Mouse (Mus musculus): ENCODE measurements around the gene Kank4. TPM values are rescaled to one million over a fixed set of nuclear protein-coding genes. Genes with fewer than 3 reads are reported as not detected.
"Not testable (repeated sequence)": the region's sequence is repeated elsewhere in the genome, so short reads cannot be mapped to it uniquely, and the experiment has no call there.

The Kank4 gene
- polyA plus RNA-seq, 1 experiment from 2014 or later, result 0.84 TPM

DNA sequence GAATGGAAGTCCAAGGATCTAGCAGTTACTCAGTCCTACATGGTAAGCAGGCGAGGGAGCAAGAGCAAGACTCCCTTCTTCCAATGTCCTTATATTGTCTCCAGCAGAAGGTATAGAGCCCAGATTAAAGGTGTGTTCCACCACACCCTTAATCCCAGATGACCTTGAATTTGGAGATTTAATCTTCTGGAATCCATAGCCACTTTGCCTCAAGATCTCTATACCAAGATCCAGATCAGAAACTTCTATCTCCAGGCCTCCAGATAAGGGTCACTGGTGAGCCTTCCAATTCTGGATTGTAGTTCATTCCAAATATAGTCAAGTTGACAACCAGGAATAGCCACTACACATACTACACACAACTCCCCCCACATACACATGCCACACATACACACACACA, 6.4 kb upstream of the Kank4 start, which contains the start of gene I0C0044D17Rik:
Gene I0C0044D17Rik, minus strand, starts transcription at position 101 of the 400 bp plus-strand sequence.
- WGBS, result 86% methylated on average over 1 of the region's 1 CpGs
- H3K27me3 ChIP-seq (ENCODE audit: control insufficient read depth, insufficient read depth, low read length); H3K36me3 ChIP-seq (ENCODE audit: control insufficient read depth, insufficient read depth, low read length); H3K4me1 ChIP-seq (ENCODE audit: control insufficient read depth in 2 of 2, insufficient read depth in 2 of 2, low read length in 2 of 2); H3K9ac ChIP-seq (ENCODE audit: low read length); H3K4me2 ChIP-seq (ENCODE audit: low read length); ATAC-seq (ENCODE audit: insufficient number of reproducible peaks, insufficient read depth, low FRiP score, low read depth); H3K27ac ChIP-seq (replicated peaks in 1 of 2; ENCODE audit: control insufficient read depth in 1 of 2, insufficient read depth in 1 of 2, low read depth in 2 of 2, low read length in 2 of 2); H3K4me3 ChIP-seq (ENCODE audit: control insufficient read depth in 1 of 2, insufficient read depth in 1 of 2, low read depth in 1 of 2, low read length in 2 of 2); H3K9me3 ChIP-seq (ENCODE audit: control insufficient read depth, low read length): not testable (repeated sequence)

DNA sequence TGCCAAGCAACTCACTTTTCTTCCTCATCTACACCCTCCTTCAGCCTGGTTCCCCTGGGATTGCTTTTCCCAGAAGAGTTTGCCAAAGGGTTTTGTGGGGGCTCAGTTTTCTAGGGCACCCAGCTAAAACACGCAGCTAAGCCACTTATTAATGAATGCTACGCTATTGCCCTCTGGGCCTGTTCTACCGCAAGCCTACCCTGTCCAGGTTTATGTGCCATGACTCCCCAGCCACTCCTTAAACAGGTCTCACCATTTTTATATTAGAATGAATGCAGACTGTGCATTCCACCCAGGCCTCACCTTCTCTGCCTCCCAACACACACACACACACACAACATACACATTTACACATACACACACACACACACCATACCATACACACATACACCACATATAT, 5.7 kb upstream of the Kank4 start:
- Histone ChIP-seq H3K9ac (ENCODE audit: low read length) (no peak overlapping the region), H3K4me1 (ENCODE audit: control insufficient read depth in 2 of 2, insufficient read depth in 2 of 2, low read length in 2 of 2) (peaks cover 2% of the 10 kb centered on the region in 2 experiments; a peak in 2 of 4 replicates), H3K4me2 (ENCODE audit: low read length) (no peak overlapping the region), H3K27me3 (ENCODE audit: control insufficient read depth, insufficient read depth, low read length) (peaks cover 16% of the 10 kb centered on the region), H3K4me3 (ENCODE audit: control insufficient read depth in 1 of 2, insufficient read depth in 1 of 2, low read depth in 1 of 2, low read length in 2 of 2) (no peak overlapping the region), H3K36me3 (ENCODE audit: control insufficient read depth, insufficient read depth, low read length) (no peaks in the 10 kb centered on the region), H3K9me3 (ENCODE audit: control insufficient read depth, low read length) (no peaks in the 10 kb centered on the region), H3K27ac (replicated peaks in 1 of 2; ENCODE audit: control insufficient read depth in 1 of 2, insufficient read depth in 1 of 2, low read depth in 2 of 2, low read length in 2 of 2) (no peak overlapping the region)
- WGBS, result 89% methylated on average over 3 of the region's 3 CpGs
- ATAC-seq (ENCODE audit: insufficient number of reproducible peaks, insufficient read depth, low FRiP score, low read depth), result no peak

DNA sequence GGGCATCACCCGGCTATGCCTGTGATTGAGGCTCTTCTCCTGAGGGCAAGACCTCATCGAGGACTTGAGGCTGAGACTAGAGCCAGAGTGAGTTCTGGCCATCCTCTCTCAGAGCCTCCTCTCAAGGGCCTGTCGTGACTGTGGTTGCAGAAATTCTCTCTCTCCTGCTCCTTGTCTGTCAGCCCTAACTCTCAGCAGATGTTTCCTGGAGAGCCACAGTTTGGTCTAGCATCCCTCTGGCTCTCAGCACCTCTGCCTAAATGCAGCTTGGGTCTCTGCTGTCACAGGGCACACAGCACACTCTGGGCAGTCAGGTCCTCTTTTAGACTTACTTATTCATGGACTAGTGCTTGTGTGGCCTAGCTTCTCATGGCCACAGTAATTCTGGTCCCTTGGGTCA, 5.1 kb upstream of the Kank4 start:
- H3K27ac ChIP-seq (replicated peaks in 1 of 2; ENCODE audit: control insufficient read depth in 1 of 2, insufficient read depth in 1 of 2, low read depth in 2 of 2, low read length in 2 of 2), result no peak overlapping the region
- WGBS, result 51% methylated on average over 3 of the region's 3 CpGs
- no peak overlapping the region for H3K4me3 ChIP-seq (ENCODE audit: control insufficient read depth in 1 of 2, insufficient read depth in 1 of 2, low read depth in 1 of 2, low read length in 2 of 2)
- H3K9me3 ChIP-seq (ENCODE audit: control insufficient read depth, low read length), result no peaks in the 10 kb centered on the region
- H3K9ac ChIP-seq (ENCODE audit: low read length), result no peak overlapping the region
- peaks cover 4 to 5% of the 10 kb centered on the region in 2 experiments; a peak in 3 of 4 replicates for H3K4me1 ChIP-seq (ENCODE audit: control insufficient read depth in 2 of 2, insufficient read depth in 2 of 2, low read length in 2 of 2)
- no peaks in the 10 kb centered on the region for H3K36me3 ChIP-seq (ENCODE audit: control insufficient read depth, insufficient read depth, low read length)
- H3K27me3 ChIP-seq (ENCODE audit: control insufficient read depth, insufficient read depth, low read length), result peaks cover 18% of the 10 kb centered on the region
- H3K4me2 ChIP-seq (ENCODE audit: low read length), result no peak overlapping the region
- no peak for ATAC-seq (ENCODE audit: insufficient number of reproducible peaks, insufficient read depth, low FRiP score, low read depth)

DNA sequence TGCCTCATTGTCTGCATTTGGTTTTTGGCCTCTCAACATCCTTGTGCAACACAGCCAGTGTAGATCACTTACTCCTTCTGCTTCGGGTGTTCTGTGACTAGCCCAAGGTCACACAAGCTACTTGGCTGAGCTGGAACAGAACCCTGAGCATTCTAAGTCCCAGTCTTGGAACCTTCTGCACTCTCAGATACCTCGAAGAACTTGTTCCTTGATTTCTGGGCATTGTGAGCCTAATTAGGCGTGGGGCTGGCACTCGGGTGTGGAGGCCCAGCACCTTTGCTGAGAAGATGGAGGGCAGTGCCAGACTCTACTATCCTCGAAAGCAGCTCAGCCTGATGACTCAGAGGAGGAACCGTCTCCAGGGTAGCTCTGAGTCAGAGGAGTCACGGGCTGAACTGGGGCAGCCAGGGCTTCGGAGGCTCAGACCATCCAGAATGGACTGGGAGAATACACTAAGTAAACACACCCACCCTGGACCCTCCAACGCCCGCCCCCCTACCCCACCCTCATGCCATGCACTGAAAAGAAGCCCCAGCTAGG, 1.9 kb upstream of the Kank4 start:
- ATAC-seq (ENCODE audit: insufficient number of reproducible peaks, insufficient read depth, low FRiP score, low read depth), result no peak
- no peak overlapping the region for H3K27ac ChIP-seq (replicated peaks in 1 of 2; ENCODE audit: control insufficient read depth in 1 of 2, insufficient read depth in 1 of 2, low read depth in 2 of 2, low read length in 2 of 2)
- H3K4me3 ChIP-seq (ENCODE audit: control insufficient read depth in 1 of 2, insufficient read depth in 1 of 2, low read depth in 1 of 2, low read length in 2 of 2), result no peak overlapping the region

DNA sequence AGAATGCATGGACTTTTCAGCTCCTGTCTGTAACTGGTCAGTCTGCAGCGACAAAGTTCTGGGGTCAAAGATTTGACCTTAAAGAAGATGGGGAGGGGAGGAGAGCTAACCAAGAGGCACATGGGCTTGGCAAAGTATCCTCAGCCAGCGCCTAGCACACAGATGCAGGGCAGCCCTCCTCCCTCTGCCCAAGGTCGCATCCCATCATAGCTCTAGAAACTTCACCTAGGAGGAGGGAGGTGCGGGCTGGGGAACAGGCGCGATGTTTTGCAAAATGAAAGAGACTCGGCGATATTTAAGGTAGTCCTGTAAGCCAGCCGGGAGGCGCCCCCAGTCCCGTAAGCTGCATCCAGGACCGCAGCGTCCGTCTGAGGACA, 542 bp downstream of the Kank4 start:
- H3K9ac ChIP-seq (ENCODE audit: low read length), result peak overlapping the region; percentile 78
- no peaks in the 10 kb centered on the region for H3K36me3 ChIP-seq (ENCODE audit: control insufficient read depth, insufficient read depth, low read length)
- WGBS, result 3% methylated on average over 14 of the region's 14 CpGs
- H3K4me1 ChIP-seq (ENCODE audit: control insufficient read depth in 2 of 2, insufficient read depth in 2 of 2, low read length in 2 of 2), result peaks cover 4 to 5% of the 10 kb centered on the region in 2 experiments; a peak in 3 of 4 replicates
- peak overlapping the region; percentile 78 for H3K4me3 ChIP-seq (ENCODE audit: control insufficient read depth in 1 of 2, insufficient read depth in 1 of 2, low read depth in 1 of 2, low read length in 2 of 2)
- H3K27ac ChIP-seq (replicated peaks in 1 of 2; ENCODE audit: control insufficient read depth in 1 of 2, insufficient read depth in 1 of 2, low read depth in 2 of 2, low read length in 2 of 2), result no peak overlapping the region
- peak overlapping the region; percentile 99 for H3K4me2 ChIP-seq (ENCODE audit: low read length)
- peaks cover 31% of the 10 kb centered on the region for H3K27me3 ChIP-seq (ENCODE audit: control insufficient read depth, insufficient read depth, low read length)
- H3K9me3 ChIP-seq (ENCODE audit: control insufficient read depth, low read length), result no peaks in the 10 kb centered on the region
- ATAC-seq (ENCODE audit: insufficient number of reproducible peaks, insufficient read depth, low FRiP score, low read depth), result peak; percentile 5; the same call in 1 of the 2 replicates

More for the DNA sequence above, 1.9 kb upstream of the Kank4 start:
- Histone ChIP-seq H3K9ac (ENCODE audit: low read length) (no peak overlapping the region), H3K9me3 (ENCODE audit: control insufficient read depth, low read length) (no peaks in the 10 kb centered on the region), H3K27me3 (ENCODE audit: control insufficient read depth, insufficient read depth, low read length) (peaks cover 31% of the 10 kb centered on the region), H3K4me1 (ENCODE audit: control insufficient read depth in 2 of 2, insufficient read depth in 2 of 2, low read length in 2 of 2) (peaks cover 4 to 5% of the 10 kb centered on the region in 2 experiments; a peak in 3 of 4 replicates), H3K4me2 (ENCODE audit: low read length) (no peak overlapping the region), H3K36me3 (ENCODE audit: control insufficient read depth, insufficient read depth, low read length) (no peaks in the 10 kb centered on the region)
- 71% methylated on average over 10 of the region's 10 CpGs for WGBS

DNA sequence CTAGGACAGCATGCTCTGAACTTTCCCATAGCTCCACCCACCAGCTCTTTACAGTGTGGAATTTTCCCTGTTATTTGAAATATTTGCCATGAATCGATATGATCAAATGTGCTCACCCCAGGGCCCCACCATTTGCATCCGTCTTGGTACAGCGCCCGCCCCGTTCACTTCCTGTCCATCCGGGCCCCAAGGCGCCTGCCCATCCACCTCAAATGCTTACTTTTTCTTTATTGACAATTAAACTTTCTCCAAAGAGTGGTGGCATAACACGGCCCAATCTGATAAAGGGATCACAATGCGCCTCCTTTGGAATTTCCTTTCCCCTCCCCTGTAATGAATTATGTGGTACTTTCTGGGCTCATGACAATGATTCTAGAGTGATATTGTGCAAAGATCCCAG, 11.0 kb downstream of the Kank4 start:
- WGBS, result 80% methylated on average over 9 of the region's 9 CpGs
- Histone ChIP-seq H3K36me3 (ENCODE audit: control insufficient read depth, insufficient read depth, low read length) (no peaks in the 10 kb centered on the region), H3K9ac (ENCODE audit: low read length) (no peak overlapping the region), H3K4me2 (ENCODE audit: low read length) (no peak overlapping the region), H3K4me3 (ENCODE audit: control insufficient read depth in 1 of 2, insufficient read depth in 1 of 2, low read depth in 1 of 2, low read length in 2 of 2) (no peak overlapping the region), H3K27ac (replicated peaks in 1 of 2; ENCODE audit: control insufficient read depth in 1 of 2, insufficient read depth in 1 of 2, low read depth in 2 of 2, low read length in 2 of 2) (no peak overlapping the region), H3K27me3 (ENCODE audit: control insufficient read depth, insufficient read depth, low read length) (no peaks in the 10 kb centered on the region), H3K9me3 (ENCODE audit: control insufficient read depth, low read length) (no peaks in the 10 kb centered on the region), H3K4me1 (ENCODE audit: control insufficient read depth in 2 of 2, insufficient read depth in 2 of 2, low read length in 2 of 2) (peaks cover 8 to 10% of the 10 kb centered on the region in 2 experiments)
- no peak for ATAC-seq (ENCODE audit: insufficient number of reproducible peaks, insufficient read depth, low FRiP score, low read depth)

DNA sequence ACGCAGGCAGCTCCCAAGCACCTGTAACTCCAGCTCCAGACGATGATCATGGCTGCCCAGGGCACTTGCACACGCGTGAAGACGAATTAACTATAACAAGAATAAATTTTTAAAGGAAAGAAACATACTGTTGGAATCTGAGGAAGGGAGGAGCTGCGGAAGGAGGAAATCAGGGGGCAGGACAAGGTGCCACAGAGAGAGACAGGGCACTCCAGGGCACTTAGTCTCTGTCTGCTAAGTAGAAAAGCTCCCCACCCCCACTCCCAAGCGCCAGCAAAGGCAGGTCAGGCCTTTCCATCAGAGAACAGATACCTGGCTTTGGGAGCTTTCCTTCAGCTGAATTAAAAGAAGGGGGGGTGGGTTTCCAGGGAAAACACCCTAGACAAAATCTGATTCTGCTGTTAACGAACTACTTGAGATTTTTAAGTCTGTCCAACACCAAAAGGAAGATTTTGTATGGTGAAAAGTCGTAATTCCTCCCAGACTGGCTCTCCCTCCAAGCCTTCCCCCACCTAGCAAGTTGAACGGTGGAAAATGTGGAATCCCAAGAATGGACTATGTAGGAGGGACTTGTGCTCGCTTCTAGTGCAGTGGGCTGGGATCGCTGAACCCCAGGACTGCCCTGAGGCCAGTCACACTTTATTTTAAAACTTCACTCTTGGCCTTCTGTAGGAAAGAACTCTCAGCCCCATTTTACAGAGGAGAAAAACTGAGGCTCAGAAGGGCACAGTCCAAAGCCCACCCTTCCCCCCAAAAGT, 11.9 kb downstream of the Kank4 start:
- H3K27me3 ChIP-seq (ENCODE audit: control insufficient read depth, insufficient read depth, low read length), result no peaks in the 10 kb centered on the region
- ATAC-seq (ENCODE audit: insufficient number of reproducible peaks, insufficient read depth, low FRiP score, low read depth), result no peak
- 46% methylated on average over 12 of the region's 12 CpGs for WGBS
- H3K9me3 ChIP-seq (ENCODE audit: control insufficient read depth, low read length), result no peaks in the 10 kb centered on the region
- peaks cover 10 to 11% of the 10 kb centered on the region in 2 experiments for H3K4me1 ChIP-seq (ENCODE audit: control insufficient read depth in 2 of 2, insufficient read depth in 2 of 2, low read length in 2 of 2)
- no peaks in the 10 kb centered on the region for H3K36me3 ChIP-seq (ENCODE audit: control insufficient read depth, insufficient read depth, low read length)
- no peak overlapping the region for H3K4me2 ChIP-seq (ENCODE audit: low read length)
- H3K4me3 ChIP-seq (ENCODE audit: control insufficient read depth in 1 of 2, insufficient read depth in 1 of 2, low read depth in 1 of 2, low read length in 2 of 2), result no peak overlapping the region
- H3K27ac ChIP-seq (replicated peaks in 1 of 2; ENCODE audit: control insufficient read depth in 1 of 2, insufficient read depth in 1 of 2, low read depth in 2 of 2, low read length in 2 of 2), result no peak overlapping the region
- H3K9ac ChIP-seq (ENCODE audit: low read length), result peak overlapping the region; percentile 21; the same call in 1 of the 2 replicates
